21 mouse cellular contexts compared by ENCODE assay signal in genomic region chr13:108859336-108859735, GRCm38 (mm10).
A peak's percentile ranks its signal among the peaks of the same experiment; 100 is the strongest.
DNase-seq lines count a peak whose midpoint lies in the region; ATAC-seq and TF ChIP-seq lines count a peak whose summit lies in the region.
"Had no signal": no experiment of that assay in that cellular context is flagged by ENCODE, and none has a peak within 500 bp of the region (broad histone marks: within the 10 kb centered on the region; RNA-seq: fewer than 3 reads in every experiment).

No protein-coding gene starts in this region.

- H3K4me2 ChIP-seq in heart, embryonic 12.5 days: no peak overlapping the region
- H3K4me2 ChIP-seq: embryonic facial prominence, embryonic 13.5 days; hindbrain, embryonic 12.5 days had no signal

- WGBS in heart, embryonic 12.5 days: 84% methylated on average over 3 of the region's 3 CpGs

- no peaks in the 10 kb centered on the region for H3K9me3 ChIP-seq in heart, embryonic 12.5 days (replicated peaks)
- H3K9me3 ChIP-seq: embryonic facial prominence, embryonic 13.5 days; hindbrain, embryonic 12.5 days had no signal

- H3K27me3 ChIP-seq in heart, embryonic 12.5 days (replicated peaks): no peaks in the 10 kb centered on the region
- H3K27me3 ChIP-seq: CH12.LX; embryonic facial prominence, embryonic 13.5 days; hindbrain, embryonic 12.5 days; Patski had no signal

- H3K27ac ChIP-seq in layer of hippocampus, adult 2 months: peak overlapping the region; percentile 83; the same call in 1 of the 2 replicates
- H3K27ac ChIP-seq in heart, embryonic 12.5 days (ENCODE audit: poor library complexity, severe bottlenecking): no peak overlapping the region
- H3K27ac ChIP-seq: embryonic facial prominence, embryonic 13.5 days; gastrocnemius, adult 2 months; hindbrain, embryonic 12.5 days had no signal

- H3K4me3 ChIP-seq in layer of hippocampus, adult 2 months: no peak overlapping the region
- H3K4me3 ChIP-seq in heart, embryonic 12.5 days: no peak overlapping the region
- H3K4me3 ChIP-seq: embryonic facial prominence, embryonic 13.5 days; gastrocnemius, adult 2 months; hindbrain, embryonic 12.5 days had no signal

- H3K9ac ChIP-seq in heart, embryonic 12.5 days: no peak overlapping the region
- H3K9ac ChIP-seq: embryonic facial prominence, embryonic 13.5 days; hindbrain, embryonic 12.5 days had no signal

- no peak for TF ChIP-seq CTCF in layer of hippocampus, adult 2 months (conservative IDR thresholded peaks at IDR 0.05)

- peak; percentile 46 for DNase-seq in kidney, adult 18-20 months
- DNase-seq in kidney, postnatal 10 days: no peak
- no peak for DNase-seq in layer of hippocampus, adult 2 months (ENCODE audit: low spot score in 2 of 2)
- no peak for DNase-seq in layer of hippocampus, postnatal 25 days (ENCODE audit: extremely low spot score in 1 of 2, low spot score in 1 of 2)
- peak; percentile 32 for DNase-seq in kidney, postnatal 14 days
- DNase-seq: adrenal gland, postnatal 14 days; cerebellum, adult 11-12 months; cerebellum, adult 9-10 months; cerebellum, postnatal 25 days; gastrocnemius, adult 2 months; gastrocnemius, postnatal 25 days; heart, adult 11 months; heart, postnatal 10 days; heart, postnatal 4 days had no signal

- H3K4me1 ChIP-seq in heart, embryonic 12.5 days (replicated peaks): no peaks in the 10 kb centered on the region
- H3K4me1 ChIP-seq: embryonic facial prominence, embryonic 13.5 days; hindbrain, embryonic 12.5 days had no signal

- no peaks in the 10 kb centered on the region for H3K36me3 ChIP-seq in heart, embryonic 12.5 days
- H3K36me3 ChIP-seq: embryonic facial prominence, embryonic 13.5 days; hindbrain, embryonic 12.5 days had no signal

- no peak for ATAC-seq in heart, embryonic 12.5 days (ENCODE audit: insufficient number of reproducible peaks, low FRiP score)
- ATAC-seq: activated CD4-positive, CD25-positive, alpha-beta regulatory T cell, adult 4 months; forebrain, embryonic 14.5 days; Patski had no signal

Comparison
In these comparisons a context has a peak if more than half of its experiments do, and no peak if none do; other contexts are left out.
1. DNase-seq: peak in kidney, adult 18-20 months (single experiment) and kidney, postnatal 14 days (single experiment); none in kidney, postnatal 10 days (single experiment), layer of hippocampus, adult 2 months (0 of 2) and layer of hippocampus, postnatal 25 days (0 of 2).